Mouse (Mus musculus) heart, adult 2 months (tissue): Measurements from ENCODE around the gene Pmf1.

Experiments
- CTCF ChIP-seq: fragments of 200-600 bp; IDR thresholded peaks from 2 replicates; pipeline ENCODE4 v1.8.1; 2022; ENCODE audit warnings: antibody characterized with exemption, mild to moderate bottlenecking, moderate library complexity
- EP300 ChIP-seq: fragments of 200-500 bp; IDR thresholded peaks from 2 replicates; pipeline ENCODE4 v1.6.1; 2011; ENCODE audit warnings: low read depth, low read length, control low read depth; ENCODE audit not compliant: insufficient read depth
- POLR2A ChIP-seq: fragments of 200-500 bp; IDR thresholded peaks from 2 replicates; pipeline ENCODE4 v1.6.1; 2011; ENCODE audit warnings: mild to moderate bottlenecking, low read depth, low read length, control low read depth; ENCODE audit not compliant: insufficient read depth

DNA sequence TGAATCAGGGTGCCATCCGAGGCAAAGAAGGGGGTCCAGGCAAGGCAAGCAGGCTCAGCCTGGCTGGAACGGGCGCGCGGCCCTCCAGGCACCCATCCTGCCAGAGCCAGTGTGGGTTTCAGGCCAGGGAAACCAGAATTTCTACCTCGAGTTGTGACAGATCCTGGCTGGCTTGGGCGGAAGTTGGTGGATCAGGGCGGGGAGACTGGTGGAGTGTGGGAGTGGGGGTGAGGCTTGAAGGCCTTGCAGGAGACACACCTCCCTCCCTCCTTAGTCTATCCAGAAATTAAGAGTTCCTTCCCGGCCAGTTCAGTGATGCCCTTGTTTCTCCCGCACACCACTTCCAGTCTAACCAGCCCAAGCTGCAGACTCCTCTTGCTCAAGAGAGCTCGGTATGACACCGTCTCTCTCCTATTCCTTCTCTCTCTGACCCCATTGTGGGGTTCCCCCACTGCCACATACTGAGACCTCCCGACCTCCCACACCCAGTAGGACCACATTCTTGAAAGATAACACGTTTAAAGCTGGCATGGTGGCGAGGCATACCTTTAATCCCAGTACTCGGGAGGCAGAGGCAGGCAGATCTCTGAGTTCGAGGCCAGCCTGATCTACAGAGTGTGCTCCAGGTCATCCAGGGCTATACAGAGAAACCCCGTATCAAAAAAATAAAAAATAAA, 45.6 kb upstream of the Pmf1 start:
- TF ChIP-seq EP300 = no peak
- TF ChIP-seq CTCF = no peak
- TF ChIP-seq POLR2A = no peak
